Mouse (Mus musculus) limb, embryonic 10.5 days (tissue): ENCODE results near the gene Hspb3. TPM values are rescaled to one million over a fixed set of nuclear protein-coding genes. Genes with fewer than 3 reads are reported as not detected.
A peak's percentile ranks its signal among the peaks of the same experiment; 100 is the strongest.

Experiments
- DNase-seq: peaks from one replicate; pipeline ENCODE4 v3.0.0-alpha.2; 2017; ENCODE audit warnings: low spot score
- H3K27ac ChIP-seq: fragments of 300-500 bp; sonication (generic); 2 replicates; pipeline ENCODE4 v1.5.1; 2016; ENCODE audit warnings: mild to moderate bottlenecking
- H3K27me3 ChIP-seq: fragments of 300-500 bp; sonication (generic); 2 replicates; pipeline ENCODE4 v1.6.1; 2016; ENCODE audit warnings: low read depth, mild to moderate bottlenecking; ENCODE audit not compliant: poor library complexity, severe bottlenecking
- H3K36me3 ChIP-seq: fragments of 300-500 bp; sonication (generic); 2 replicates; pipeline ENCODE4 v1.6.1; 2016; ENCODE audit warnings: mild to moderate bottlenecking, moderate library complexity
- H3K4me1 ChIP-seq: fragments of 300-500 bp; sonication (generic); 2 replicates; pipeline ENCODE4 v1.6.1; 2016
- H3K4me3 ChIP-seq: fragments of 300-500 bp; sonication (generic); 2 replicates; pipeline ENCODE4 v1.5.1; 2016; ENCODE audit warnings: mild to moderate bottlenecking, moderate library complexity
- H3K9me3 ChIP-seq: fragments of 300-500 bp; sonication (generic); replicated peaks from 2 replicates; pipeline ENCODE4 v1.6.1; 2016; ENCODE audit warnings: mild to moderate bottlenecking
- WGBS: fragments of 180-500 bp; shearing (Covaris S2); methylation state at CpG from one replicate; pipeline ENCODE4 v1.1.7; 2016; 5-methylcytosine and 5-hydroxymethylcytosine counted together
- polyA plus RNA-seq: library from polyadenylated mRNA; unstranded; fragments of >200 nt; fragmentation: Nextera tagmentation; extraction: Ambion mirVana; gene quantifications from 2 replicates; pipeline ENCODE4 v1.2.1, GENCODE M21; 2016

Gene Hspb3
- polyA plus RNA-seq, 1 experiment from 2014 or later: not detected

DNA sequence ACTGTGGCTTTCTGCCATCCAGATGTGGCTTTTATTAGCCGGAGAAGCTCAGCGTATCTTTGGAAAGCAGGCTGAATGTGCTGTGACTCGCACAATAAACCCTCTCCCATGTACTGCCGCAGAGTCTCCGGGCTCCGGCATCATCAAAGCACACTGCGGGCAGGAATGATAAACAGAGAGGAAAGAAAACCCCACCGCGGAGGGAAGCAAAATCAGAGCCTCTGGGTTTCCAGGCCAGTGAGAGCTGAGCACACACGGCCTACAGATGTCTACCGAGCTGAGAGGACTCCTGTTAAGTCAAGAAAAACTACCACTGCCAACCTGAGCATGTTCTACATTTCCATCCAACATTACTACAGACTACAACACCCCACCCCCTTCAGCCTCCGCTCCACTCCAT lies 50.1 kb downstream of the Hspb3 start:
- Histone ChIP-seq H3K4me3 (peak overlapping the region; percentile 38), H3K4me1 (peaks cover 69% of the 10 kb centered on the region), H3K36me3 (peaks cover 44% of the 10 kb centered on the region), H3K27me3 (no peaks in the 10 kb centered on the region), H3K27ac (peak overlapping the region; percentile 36; the same call in 1 of the 2 replicates), H3K9me3 (no peaks in the 10 kb centered on the region)
- DNase-seq: peak; percentile 48
- WGBS: 12% methylated on average over 12 of the region's 12 CpGs

Other genes starting within 250 kb of the Hspb3 start
- gene Snx18, start 45.1 kb downstream of the Hspb3 start, polyA plus RNA-seq: 21.6 and 22.5 TPM in 2 replicates
- gene Arl15, start 130.8 kb upstream of the Hspb3 start, polyA plus RNA-seq: 10.0 and 12.9 TPM in 2 replicates